ENCODE assay signal across 9 mouse cellular contexts in the genomic region with DNA sequence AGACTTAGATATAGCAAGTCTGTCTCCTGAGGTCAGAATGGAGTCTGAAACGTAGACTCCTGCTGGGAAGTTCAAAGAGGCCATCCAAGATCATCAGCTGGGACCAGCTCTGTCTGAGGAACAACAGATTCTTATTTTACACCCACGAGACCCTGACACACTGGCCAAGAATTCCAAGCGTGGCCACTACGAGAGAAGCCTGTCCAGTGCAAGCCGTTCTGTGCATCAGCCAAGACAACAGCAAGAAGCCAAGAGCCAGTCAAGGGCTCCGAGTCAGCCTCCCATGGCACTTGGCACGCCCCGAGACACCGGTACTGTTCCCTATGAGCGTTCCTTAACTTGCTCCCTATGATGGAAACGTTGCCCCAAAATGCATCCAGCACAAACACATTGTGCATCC.
DNase-seq lines count a peak whose midpoint lies in the region; TF ChIP-seq lines count a peak whose summit lies in the region.
"Had no signal": no experiment of that assay in that cellular context is flagged by ENCODE, and none has a peak within 500 bp of the region (broad histone marks: within the 10 kb centered on the region; RNA-seq: fewer than 3 reads in every experiment).

No protein-coding gene starts in this region.

- H3K27ac ChIP-seq in layer of hippocampus, adult 2 months, result no peak overlapping the region
- H3K27ac ChIP-seq in midbrain, embryonic 10.5 days (replicated peaks), result no peak overlapping the region
- H3K27ac ChIP-seq: midbrain, embryonic 12.5 days had no signal

- no peaks in the 10 kb centered on the region for H3K27me3 ChIP-seq in midbrain, embryonic 10.5 days (ENCODE audit: low read depth, poor library complexity, severe bottlenecking)
- H3K27me3 ChIP-seq: midbrain, embryonic 12.5 days had no signal

- no peak overlapping the region for H3K4me3 ChIP-seq in layer of hippocampus, adult 2 months
- H3K4me3 ChIP-seq in midbrain, embryonic 10.5 days, result no peak overlapping the region
- H3K4me3 ChIP-seq: midbrain, embryonic 12.5 days had no signal

- 77% methylated on average over 11 of the region's 11 CpGs for WGBS in midbrain, embryonic 10.5 days

- peak; percentile 13 for DNase-seq in cerebellum, adult 9-11 months
- no peak for DNase-seq in cerebellum, adult 11 months
- peak; percentile 41 for DNase-seq in urinary bladder, postnatal 14 days (ENCODE audit: low spot score)
- no peak for DNase-seq in urinary bladder, postnatal 25 days (ENCODE audit: low spot score)
- peak; percentile 30 to 34 for DNase-seq in heart, postnatal 36 days
- DNase-seq in testis, postnatal 10 days (ENCODE audit: low spot score), result no peak
- DNase-seq in layer of hippocampus, adult 2 months (ENCODE audit: low spot score in 2 of 2), result no peak
- no peak for DNase-seq in midbrain, embryonic 10.5 days (ENCODE audit: low spot score)

- intact Hi-C loops in heart, postnatal 36 days (cut with DNase I), result no loop called here

- peaks cover 9% of the 10 kb centered on the region for H3K4me1 ChIP-seq in midbrain, embryonic 10.5 days
- H3K4me1 ChIP-seq: midbrain, embryonic 12.5 days had no signal

- no peaks in the 10 kb centered on the region for H3K9me3 ChIP-seq in midbrain, embryonic 10.5 days (replicated peaks)
- H3K9me3 ChIP-seq: midbrain, embryonic 12.5 days had no signal

- H3K36me3 ChIP-seq in midbrain, embryonic 10.5 days, result no peaks in the 10 kb centered on the region
- H3K36me3 ChIP-seq: midbrain, embryonic 12.5 days had no signal

- no peak for TF ChIP-seq CTCF in layer of hippocampus, adult 2 months (conservative IDR thresholded peaks at IDR 0.05)

Comparison
In these comparisons a context has a peak if more than half of its experiments do, and no peak if none do; other contexts are left out.
1. DNase-seq: peak in cerebellum, adult 9-11 months (single experiment), urinary bladder, postnatal 14 days (single experiment) and heart, postnatal 36 days (2 of 2); none in cerebellum, adult 11 months (single experiment), urinary bladder, postnatal 25 days (single experiment), testis, postnatal 10 days (single experiment), layer of hippocampus, adult 2 months (0 of 2) and midbrain, embryonic 10.5 days (single experiment).